Mouse (Mus musculus) hindbrain, embryonic 14.5 days (tissue): ENCODE measurements at regions not wholly inside any gene's neighbourhood (a gene's known extent, or its start where the extent isn't known, plus 50 kb on each side); places are given as distances from the start of the nearest gene placed in this dataset.

Source experiments
- ATAC-seq: fragments of 200-750 bp; cut with Nextera tagmentation; 2 replicates; pipeline ENCODE4 v1.8.0; 2017; ENCODE audit warnings: moderate number of reproducible peaks, mild to moderate bottlenecking, moderate TSS enrichment, moderate library complexity; ENCODE audit not compliant: low FRiP score
- DNase-seq: peaks from one replicate; pipeline ENCODE4 v3.0.0-alpha.2; 2015; ENCODE audit warnings: low spot score
- H3K27ac ChIP-seq: fragments of 300-500 bp; sonication (generic); 2 replicates; pipeline ENCODE4 v1.5.1; 2014; ENCODE audit warnings: mild to moderate bottlenecking, moderate library complexity
- H3K27me3 ChIP-seq: fragments of 300-500 bp; sonication (generic); 2 replicates; pipeline ENCODE4 v1.6.1; 2014; ENCODE audit warnings: mild to moderate bottlenecking, low read length, mixed read lengths; ENCODE audit not compliant: control insufficient read depth, insufficient read depth
- H3K36me3 ChIP-seq: fragments of 300-500 bp; sonication (generic); replicated peaks from 2 replicates; pipeline ENCODE4 v1.6.1; 2014; ENCODE audit not compliant: control insufficient read depth, insufficient read depth
- H3K4me1 ChIP-seq: fragments of 300-500 bp; sonication (generic); replicated peaks from 2 replicates; pipeline ENCODE4 v1.6.1; 2014; ENCODE audit warnings: antibody characterized with exemption, low read length, mixed read lengths; ENCODE audit not compliant: control insufficient read depth, insufficient read depth
- H3K4me2 ChIP-seq: fragments of 300-500 bp; sonication (generic); replicated peaks from 2 replicates; pipeline ENCODE4 v1.6.1; 2014; ENCODE audit warnings: mild to moderate bottlenecking, moderate library complexity
- H3K4me3 ChIP-seq: fragments of 300-500 bp; sonication (generic); replicated peaks from 2 replicates; pipeline ENCODE4 v1.5.1; 2014; ENCODE audit warnings: mild to moderate bottlenecking, low read length
- H3K9ac ChIP-seq: fragments of 300-500 bp; sonication (generic); 2 replicates; pipeline ENCODE4 v1.6.1; 2014
- H3K9me3 ChIP-seq: fragments of 300-500 bp; sonication (generic); 2 replicates; pipeline ENCODE4 v1.6.1; 2016; ENCODE audit warnings: low read length; ENCODE audit not compliant: control insufficient read depth
- WGBS: fragments of 180-500 bp; shearing (Covaris S2); extraction: QIAGEN DNeasy Blood & Tissue Kit; methylation state at CpG from one replicate; pipeline ENCODE4 v1.1.7; 2014; 5-methylcytosine and 5-hydroxymethylcytosine counted together

DNA sequence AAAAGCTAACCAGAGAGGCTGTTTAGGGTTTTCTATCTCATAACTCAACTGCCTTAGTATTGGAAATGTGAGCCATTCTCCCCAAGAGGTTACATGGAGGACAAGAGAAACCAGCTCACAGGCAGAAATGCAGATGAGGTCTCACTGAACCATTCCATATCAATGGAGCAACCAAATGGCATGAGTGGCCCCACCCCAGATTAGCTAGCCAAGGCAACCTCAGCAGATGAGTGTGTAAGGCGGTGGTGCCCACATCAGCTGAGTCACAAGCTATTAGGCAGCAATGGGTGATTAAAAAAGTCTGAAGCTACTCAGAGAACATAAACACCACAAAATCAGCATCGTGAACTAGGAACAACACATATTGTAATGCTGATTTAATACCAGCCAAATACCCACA, 133.2 kb downstream of the Lpin1 start:
- Histone ChIP-seq H3K9ac (no peak overlapping the region), H3K27me3 (no peaks in the 10 kb centered on the region), H3K4me1 (no peaks in the 10 kb centered on the region), H3K4me3 (no peak overlapping the region), H3K27ac (no peak overlapping the region), H3K9me3 (no peaks in the 10 kb centered on the region), H3K36me3 (no peaks in the 10 kb centered on the region), H3K4me2 (no peak overlapping the region)
- DNase-seq (no peak), ATAC-seq (no peak)
- WGBS, result 84% methylated on average over 2 of the region's 2 CpGs

- DNase-seq (no peak), ATAC-seq (peak; percentile 14; the same call in 1 of the 2 replicates)
- H3K4me1 ChIP-seq, result no peaks in the 10 kb centered on the region
- no peak overlapping the region for H3K9ac ChIP-seq
- no peaks in the 10 kb centered on the region for H3K36me3 ChIP-seq
- H3K4me2 ChIP-seq, result no peak overlapping the region
- no peaks in the 10 kb centered on the region for H3K27me3 ChIP-seq
- no peak overlapping the region for H3K27ac ChIP-seq
- no peak overlapping the region for H3K4me3 ChIP-seq
- WGBS, result 83% methylated on average over 4 of the region's 4 CpGs
- H3K9me3 ChIP-seq, result no peaks in the 10 kb centered on the region
Measured at GRCm38 (mm10) chr12:16474361-16475080, 136.2 kb downstream of the Lpin1 start.

DNA sequence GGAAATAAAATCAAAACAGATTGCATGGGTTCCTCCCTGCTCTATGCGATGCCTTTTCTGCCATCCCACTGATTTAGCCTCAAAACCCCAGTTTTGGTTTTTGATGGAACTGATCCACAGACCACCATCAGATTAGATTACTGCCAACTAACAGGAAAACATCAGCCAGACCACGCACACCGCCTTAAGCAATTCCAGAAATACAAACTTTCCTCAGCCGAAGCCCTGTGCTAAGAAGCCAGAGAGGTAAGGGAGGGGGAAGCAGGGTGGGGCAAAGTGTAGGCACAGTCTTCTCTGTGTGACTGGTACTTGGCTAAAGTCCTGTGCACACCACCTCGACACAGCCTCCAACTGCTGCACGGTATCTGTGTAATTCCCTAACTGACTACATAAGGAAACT, 153.3 kb downstream of the Lpin1 start:
- Histone ChIP-seq H3K9ac (no peak overlapping the region), H3K36me3 (no peaks in the 10 kb centered on the region), H3K27ac (no peak overlapping the region), H3K4me2 (no peak overlapping the region), H3K4me1 (no peaks in the 10 kb centered on the region), H3K4me3 (no peak overlapping the region), H3K9me3 (no peaks in the 10 kb centered on the region), H3K27me3 (no peaks in the 10 kb centered on the region)
- 92% methylated on average over 6 of the region's 6 CpGs for WGBS
- no peak for DNase-seq
- ATAC-seq, result no peak

GRCm38 (mm10) chr12:16450771-16451435, 159.9 kb downstream of the Lpin1 start:
- Histone ChIP-seq H3K36me3 (no peaks in the 10 kb centered on the region), H3K9me3 (peaks cover 5% of the 10 kb centered on the region), H3K9ac (no peak overlapping the region), H3K4me3 (no peak overlapping the region), H3K27ac (no peak overlapping the region), H3K4me2 (no peak overlapping the region), H3K27me3 (no peaks in the 10 kb centered on the region), H3K4me1 (no peaks in the 10 kb centered on the region)
- no peak for DNase-seq
- WGBS, result 64% methylated on average over 3 of the region's 3 CpGs
- no peak for ATAC-seq

DNA sequence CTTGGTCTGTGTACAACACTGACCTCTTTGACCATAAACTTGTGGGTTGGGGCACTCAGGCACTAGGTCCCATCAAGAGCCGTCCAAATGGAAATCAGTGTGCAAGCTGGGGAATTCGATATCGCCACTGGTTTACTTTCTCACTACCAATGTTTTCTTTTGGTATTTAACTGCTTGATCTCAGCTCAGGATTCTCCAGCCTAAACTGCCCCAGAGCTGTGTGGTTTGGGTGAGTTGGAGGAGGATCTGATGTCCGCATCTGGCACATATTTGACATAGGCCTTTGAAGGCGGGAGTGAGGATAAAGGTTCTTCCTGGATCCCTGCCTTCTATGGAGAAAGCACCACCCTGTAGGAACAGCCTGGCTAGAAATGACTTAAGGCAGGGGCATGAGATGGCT, 172.0 kb downstream of the Lpin1 start:
- WGBS, result 92% methylated on average over 5 of the region's 5 CpGs

GRCm38 (mm10) chr12:16436961-16437360, 173.8 kb downstream of the Lpin1 start:
- Histone ChIP-seq H3K4me2 (no peak overlapping the region), H3K4me1 (0 out of 2 replicates have a peak, but pooled peaks cover 4% of the 10 kb centered on the region), H3K4me3 (no peak overlapping the region), H3K9me3 (peaks cover 5% of the 10 kb centered on the region; the same call in 1 of the 2 replicates), H3K27me3 (no peaks in the 10 kb centered on the region), H3K9ac (no peak overlapping the region), H3K36me3 (no peaks in the 10 kb centered on the region), H3K27ac (no peak overlapping the region)
- DNase-seq, result no peak
- ATAC-seq, result no peak
- 100% methylated on average over 1 of the region's 1 CpGs for WGBS

More for the DNA sequence above, 172.0 kb downstream of the Lpin1 start:
- 0 out of 2 replicates have a peak, but pooled peaks cover 4% of the 10 kb centered on the region for H3K4me1 ChIP-seq
- H3K4me2 ChIP-seq, result no peak overlapping the region
- no peak overlapping the region for H3K9ac ChIP-seq
- H3K27ac ChIP-seq, result no peak overlapping the region
- H3K9me3 ChIP-seq, result peaks cover 5% of the 10 kb centered on the region; the same call in 1 of the 2 replicates
- DNase-seq (no peak), ATAC-seq (no peak)
- H3K36me3 ChIP-seq, result no peaks in the 10 kb centered on the region
- H3K27me3 ChIP-seq, result no peaks in the 10 kb centered on the region
- no peak overlapping the region for H3K4me3 ChIP-seq

DNA sequence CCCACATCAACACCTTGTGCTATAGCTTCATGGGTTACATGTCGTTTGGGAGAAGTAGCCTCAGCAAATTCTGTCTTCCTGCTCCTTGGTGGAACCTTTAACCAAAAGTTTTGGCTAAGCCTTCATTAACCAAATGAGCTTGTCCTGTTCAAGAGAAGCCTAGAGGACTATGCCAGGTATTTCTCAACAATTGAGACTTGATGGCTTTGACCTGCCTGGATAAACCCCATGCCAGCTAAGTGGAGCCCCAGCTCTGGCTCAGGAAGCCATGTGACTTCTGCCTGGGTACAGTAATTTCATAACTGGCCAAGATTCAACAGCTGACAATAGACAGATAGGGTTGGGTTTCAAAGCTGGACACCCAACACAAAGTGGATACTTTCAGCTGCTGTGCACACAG, 174.5 kb downstream of the Lpin1 start:
- H3K4me1 ChIP-seq, result 0 out of 2 replicates have a peak, but pooled peaks cover 4% of the 10 kb centered on the region
- no peaks in the 10 kb centered on the region for H3K27me3 ChIP-seq
- H3K9ac ChIP-seq, result no peak overlapping the region
- ATAC-seq (no peak), DNase-seq (no peak)
- H3K27ac ChIP-seq, result no peak overlapping the region
- peaks cover 5% of the 10 kb centered on the region; the same call in 1 of the 2 replicates for H3K9me3 ChIP-seq
- H3K36me3 ChIP-seq, result no peaks in the 10 kb centered on the region
- WGBS, result 88% methylated on average over 1 of the region's 1 CpGs
- no peak overlapping the region for H3K4me3 ChIP-seq
- H3K4me2 ChIP-seq, result no peak overlapping the region

- H3K9me3 ChIP-seq, result no peaks in the 10 kb centered on the region
- H3K9ac ChIP-seq, result no peak overlapping the region
- no peak overlapping the region for H3K4me2 ChIP-seq
- H3K27me3 ChIP-seq, result no peaks in the 10 kb centered on the region
- no peak overlapping the region for H3K4me3 ChIP-seq
- H3K4me1 ChIP-seq, result 0 out of 2 replicates have a peak, but pooled peaks cover 4% of the 10 kb centered on the region
- 60% methylated on average over 1 of the region's 1 CpGs for WGBS
- peak overlapping the region; percentile 32; the same call in 1 of the 2 replicates for H3K27ac ChIP-seq
- no peaks in the 10 kb centered on the region for H3K36me3 ChIP-seq
- ATAC-seq, result peak; percentile 45; the same call in 1 of the 2 replicates
- peak; percentile 42 for DNase-seq
Measured at GRCm38 (mm10) chr12:16434739-16435138, 176.0 kb downstream of the Lpin1 start.

DNA sequence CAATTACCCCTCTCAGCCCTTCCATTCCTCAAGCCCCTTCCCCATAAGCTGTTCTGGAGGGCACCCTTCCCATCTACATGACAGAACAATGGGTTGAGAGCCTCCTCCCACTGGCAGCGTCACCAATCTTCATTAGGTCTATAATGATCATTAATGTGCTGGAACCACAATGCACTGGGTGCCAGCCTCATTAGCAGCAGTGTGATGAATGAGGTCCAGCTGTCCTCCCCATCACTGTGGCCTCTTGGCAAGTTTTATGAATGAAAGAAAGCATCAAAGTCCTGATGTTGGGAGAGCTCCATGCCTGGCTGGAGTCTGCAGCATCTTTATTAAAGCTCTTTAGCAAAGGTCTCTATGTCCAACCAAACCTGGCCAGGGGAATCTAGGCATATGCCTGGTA, 176.5 kb downstream of the Lpin1 start:
- DNase-seq (peak; percentile 56), ATAC-seq (peak; percentile 85)
- peak overlapping the region; percentile 32; the same call in 1 of the 2 replicates for H3K27ac ChIP-seq
- WGBS, result 40% methylated on average over 1 of the region's 1 CpGs
- no peak overlapping the region for H3K4me2 ChIP-seq
- H3K4me3 ChIP-seq, result no peak overlapping the region
- 0 out of 2 replicates have a peak, but pooled peaks cover 4% of the 10 kb centered on the region for H3K4me1 ChIP-seq
- no peaks in the 10 kb centered on the region for H3K27me3 ChIP-seq
- no peaks in the 10 kb centered on the region for H3K9me3 ChIP-seq
- H3K36me3 ChIP-seq, result no peaks in the 10 kb centered on the region
- no peak overlapping the region for H3K9ac ChIP-seq
